Mouse (Mus musculus): Measurements from ENCODE around the gene Brinp2.

GRCm38 (mm10) chr1:158383210-158383609, 27.1 kb upstream of the Brinp2 start:
- TF ChIP-seq CTCF (IDR thresholded peaks at IDR 0.05; ENCODE audit: low read depth, low read length), result no peak
- TF ChIP-seq POLR2A (IDR thresholded peaks at IDR 0.05; ENCODE audit: extremely low read depth, insufficient read depth, low read length), result no peak

All from liver, adult 2 months (tissue).